Mouse (Mus musculus) lung, adult 2 months (tissue): ENCODE results near the gene Abca7.

Experiments
- CTCF ChIP-seq: fragments of 200-500 bp; IDR thresholded peaks from 2 replicates; pipeline ENCODE4 v1.5.1; 2011; ENCODE audit warnings: mild to moderate bottlenecking, low read length, control low read depth; ENCODE audit not compliant: insufficient read depth
- POLR2A ChIP-seq: fragments of 200-500 bp; IDR thresholded peaks from 2 replicates; pipeline ENCODE4 v1.6.1; 2011; ENCODE audit warnings: low read depth, mild to moderate bottlenecking, control low read depth, low read length, borderline replicate concordance; ENCODE audit errors: extremely low read depth

DNA sequence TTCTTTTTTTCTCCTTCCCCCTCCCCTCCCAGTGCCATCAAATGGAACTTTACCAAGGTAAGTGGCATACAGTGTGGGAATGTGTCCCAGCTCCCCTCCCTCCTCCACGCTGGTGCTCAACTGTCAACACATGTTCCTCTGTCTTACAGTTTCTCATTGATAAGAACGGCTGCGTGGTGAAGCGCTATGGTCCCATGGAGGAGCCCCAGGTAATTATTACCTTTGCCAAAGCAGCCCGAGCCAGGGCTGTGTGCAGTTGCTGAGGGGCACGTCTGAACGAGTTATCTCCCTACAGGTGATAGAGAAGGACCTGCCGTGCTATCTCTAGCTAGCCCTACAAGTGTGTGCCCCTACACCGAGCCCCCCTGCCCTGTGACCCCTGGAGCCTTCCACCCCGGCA is 59.6 kb downstream of the Abca7 start:
- no peak for TF ChIP-seq POLR2A
- no peak for TF ChIP-seq CTCF
